Mouse (Mus musculus) heart, embryonic 10.5 days (tissue): ENCODE data around the gene H2al1g. TPM values are rescaled to one million over a fixed set of nuclear protein-coding genes. Genes with fewer than 3 reads are reported as not detected.
"Not testable (repeated sequence)": the region's sequence is repeated elsewhere in the genome, so short reads cannot be mapped to it uniquely, and the experiment has no call there.

Experiments
- DNase-seq: peaks from one replicate; pipeline ENCODE4 v3.0.0-alpha.2; 2017; ENCODE audit warnings: low spot score
- H3K27ac ChIP-seq: fragments of 300-500 bp; sonication (generic); 2 replicates; pipeline ENCODE4 v1.5.1; 2016; ENCODE audit warnings: mild to moderate bottlenecking
- H3K27me3 ChIP-seq: fragments of 300-500 bp; sonication (generic); 2 replicates; pipeline ENCODE4 v1.6.1; 2016; ENCODE audit warnings: mild to moderate bottlenecking; ENCODE audit not compliant: poor library complexity, insufficient read depth, severe bottlenecking
- H3K36me3 ChIP-seq: fragments of 300-500 bp; sonication (generic); 2 replicates; pipeline ENCODE4 v1.6.1; 2016; ENCODE audit warnings: mild to moderate bottlenecking, moderate library complexity
- H3K4me1 ChIP-seq: fragments of 300-500 bp; sonication (generic); 2 replicates; pipeline ENCODE4 v1.6.1; 2016; ENCODE audit warnings: mild to moderate bottlenecking
- H3K4me3 ChIP-seq: fragments of 300-500 bp; sonication (generic); 2 replicates; pipeline ENCODE4 v1.5.1; 2016; ENCODE audit warnings: mild to moderate bottlenecking, moderate library complexity
- H3K9me3 ChIP-seq: fragments of 300-500 bp; sonication (generic); 2 replicates; pipeline ENCODE4 v1.6.1; 2016; ENCODE audit warnings: mild to moderate bottlenecking, moderate library complexity
- WGBS: fragments of 180-500 bp; shearing (Covaris S2); methylation state at CpG from one replicate; pipeline ENCODE4 v1.1.7; 2016; 5-methylcytosine and 5-hydroxymethylcytosine counted together
- polyA plus RNA-seq: library from polyadenylated mRNA; unstranded; fragments of >200 nt; fragmentation: Nextera tagmentation; extraction: Ambion mirVana; gene quantifications from 2 replicates; pipeline ENCODE4 v1.2.1, GENCODE M21; 2016

H2al1g gene
- polyA plus RNA-seq: not detected in 2 replicates

GRCm38 (mm10) chrX:11317956-11318355 lies at the start of gene H2al1g:
Gene H2al1g, plus strand, starts transcription at chrX:11318256.
- H3K27me3 ChIP-seq, H3K4me3 ChIP-seq, DNase-seq, H3K9me3 ChIP-seq, H3K36me3 ChIP-seq, H3K4me1 ChIP-seq, H3K27ac ChIP-seq: not testable (repeated sequence)
- WGBS: no CpG with 5 or more reads among the region's 3 CpGs

GRCm38 (mm10) chrX:11269074-11269473 lies 49.0 kb upstream of the H2al1g start:
- Histone ChIP-seq H3K27me3 (peaks cover 20% of the 10 kb centered on the region; the same call in 1 of the 2 replicates), H3K36me3 (no peaks in the 10 kb centered on the region), H3K4me3 (no peak overlapping the region), H3K4me1 (no peaks in the 10 kb centered on the region), H3K9me3 (no peaks in the 10 kb centered on the region), H3K27ac (no peak overlapping the region)
- WGBS: 73% methylated on average over 3 of the region's 3 CpGs
- no peak for DNase-seq

- Histone ChIP-seq H3K9me3 (no peaks in the 10 kb centered on the region), H3K27me3 (peaks cover 19% of the 10 kb centered on the region; the same call in 1 of the 2 replicates), H3K4me1 (no peaks in the 10 kb centered on the region), H3K27ac (no peak overlapping the region), H3K36me3 (no peaks in the 10 kb centered on the region), H3K4me3 (no peak overlapping the region)
- 76% methylated on average over 3 of the region's 3 CpGs for WGBS
- no peak for DNase-seq
Measured at GRCm38 (mm10) chrX:11273190-11273589, 44.9 kb upstream of the H2al1g start.

- no peaks in the 10 kb centered on the region for H3K9me3 ChIP-seq
- no peaks in the 10 kb centered on the region for H3K4me1 ChIP-seq
- H3K4me3 ChIP-seq: no peak overlapping the region
- no peak for DNase-seq
- H3K27ac ChIP-seq: no peak overlapping the region
- 73% methylated on average over 6 of the region's 6 CpGs for WGBS
- H3K27me3 ChIP-seq: peaks cover 8% of the 10 kb centered on the region; the same call in 1 of the 2 replicates
- no peaks in the 10 kb centered on the region for H3K36me3 ChIP-seq
Measured at GRCm38 (mm10) chrX:11277083-11277482, 41.0 kb upstream of the H2al1g start.

- no peak for DNase-seq
- H3K4me3 ChIP-seq: no peak overlapping the region
- H3K27me3 ChIP-seq: peaks cover 8% of the 10 kb centered on the region; the same call in 1 of the 2 replicates
- H3K9me3 ChIP-seq: no peaks in the 10 kb centered on the region
- no peaks in the 10 kb centered on the region for H3K4me1 ChIP-seq
- no peak overlapping the region for H3K27ac ChIP-seq
- H3K36me3 ChIP-seq: no peaks in the 10 kb centered on the region
- 82% methylated on average over 2 of the region's 2 CpGs for WGBS
Measured at GRCm38 (mm10) chrX:11280741-11281140, 37.3 kb upstream of the H2al1g start.

- H3K27me3 ChIP-seq: peaks cover 16% of the 10 kb centered on the region; the same call in 1 of the 2 replicates
- no peaks in the 10 kb centered on the region for H3K4me1 ChIP-seq
- DNase-seq: no peak
- H3K4me3 ChIP-seq: no peak overlapping the region
- H3K36me3 ChIP-seq: no peaks in the 10 kb centered on the region
- no peaks in the 10 kb centered on the region for H3K9me3 ChIP-seq
- 57% methylated on average over 14 of the region's 14 CpGs for WGBS
- H3K27ac ChIP-seq: no peak overlapping the region
Measured at GRCm38 (mm10) chrX:11288306-11288882, 29.7 kb upstream of the H2al1g start.

GRCm38 (mm10) chrX:11289244-11289643 lies 28.8 kb upstream of the H2al1g start:
- no peak overlapping the region for H3K27ac ChIP-seq
- no peak overlapping the region for H3K4me3 ChIP-seq
- peaks cover 22% of the 10 kb centered on the region; the same call in 1 of the 2 replicates for H3K27me3 ChIP-seq
- H3K9me3 ChIP-seq: no peaks in the 10 kb centered on the region
- H3K4me1 ChIP-seq: no peaks in the 10 kb centered on the region
- DNase-seq: no peak
- H3K36me3 ChIP-seq: no peaks in the 10 kb centered on the region
- WGBS: 58% methylated on average over 4 of the region's 4 CpGs

GRCm38 (mm10) chrX:11298957-11299356 lies 19.1 kb upstream of the H2al1g start, which contains the start of gene H2al1a:
Gene H2al1a, plus strand, starts transcription at chrX:11299257.
- H3K9me3 ChIP-seq, H3K27me3 ChIP-seq, H3K4me1 ChIP-seq, DNase-seq, H3K4me3 ChIP-seq, H3K27ac ChIP-seq, H3K36me3 ChIP-seq: not testable (repeated sequence)
- no CpG with 5 or more reads among the region's 3 CpGs for WGBS

GRCm38 (mm10) chrX:11302132-11302531 lies 15.9 kb upstream of the H2al1g start, which contains the start of gene H2al1b:
Gene H2al1b, plus strand, starts transcription at chrX:11302432.
- not testable (repeated sequence) for H3K4me3 ChIP-seq, H3K36me3 ChIP-seq, H3K27ac ChIP-seq, H3K27me3 ChIP-seq, DNase-seq, H3K4me1 ChIP-seq, H3K9me3 ChIP-seq
- WGBS: 76% methylated on average over 1 of the region's 3 CpGs

GRCm38 (mm10) chrX:11305355-11305754 lies 12.7 kb upstream of the H2al1g start, which contains the start of gene H2al1c:
Gene H2al1c, plus strand, starts transcription at chrX:11305655.
- not testable (repeated sequence) for DNase-seq

GRCm38 (mm10) chrX:11308524-11308923 lies 9.5 kb upstream of the H2al1g start, which contains the start of gene H2al1d:
Gene H2al1d, plus strand, starts transcription at chrX:11308824.
- not testable (repeated sequence) for H3K27ac ChIP-seq, H3K4me3 ChIP-seq, H3K36me3 ChIP-seq

More at GRCm38 (mm10) chrX:11305355-11305754, 12.7 kb upstream of the H2al1g start, which contains the start of gene H2al1c:
- H3K27ac ChIP-seq, H3K4me3 ChIP-seq, H3K4me1 ChIP-seq, H3K27me3 ChIP-seq, H3K9me3 ChIP-seq, H3K36me3 ChIP-seq: not testable (repeated sequence)
- WGBS: 83% methylated on average over 2 of the region's 6 CpGs

GRCm38 (mm10) chrX:11311634-11312033 lies 6.4 kb upstream of the H2al1g start, which contains the start of gene H2al1e:
Gene H2al1e, plus strand, starts transcription at chrX:11311934.
- not testable (repeated sequence) for H3K4me1 ChIP-seq, H3K9me3 ChIP-seq, H3K27me3 ChIP-seq, H3K4me3 ChIP-seq, H3K27ac ChIP-seq, DNase-seq, H3K36me3 ChIP-seq
- no CpG with 5 or more reads among the region's 3 CpGs for WGBS

More at GRCm38 (mm10) chrX:11308524-11308923, 9.5 kb upstream of the H2al1g start, which contains the start of gene H2al1d:
- no CpG with 5 or more reads among the region's 6 CpGs for WGBS
- not testable (repeated sequence) for DNase-seq, H3K9me3 ChIP-seq, H3K27me3 ChIP-seq, H3K4me1 ChIP-seq

GRCm38 (mm10) chrX:11314858-11315257 lies 3.2 kb upstream of the H2al1g start, which contains the start of gene H2al1f:
Gene H2al1f, plus strand, starts transcription at chrX:11315158.
- H3K4me1 ChIP-seq, H3K4me3 ChIP-seq, H3K9me3 ChIP-seq, H3K36me3 ChIP-seq, H3K27ac ChIP-seq, H3K27me3 ChIP-seq, DNase-seq: not testable (repeated sequence)
- whole genome bisulfite sequencing: no CpG with 5 or more reads among the region's 6 CpGs
